Mouse (Mus musculus) intestine, embryonic 16.5 days (tissue): Measurements from ENCODE around the gene 1500011B03Rik. TPM values are rescaled to one million over a fixed set of nuclear protein-coding genes. Genes with fewer than 3 reads are reported as not detected.

Experiments used
- ATAC-seq: fragments of 200-750 bp; cut with Nextera tagmentation; 2 replicates; pipeline ENCODE4 v1.8.0; 2017; ENCODE audit warnings: moderate TSS enrichment, moderate library complexity
- H3K27ac ChIP-seq: fragments of 300-500 bp; sonication (generic); 2 replicates; pipeline ENCODE4 v1.5.1; 2014; ENCODE audit warnings: mild to moderate bottlenecking, low read length
- H3K27me3 ChIP-seq: fragments of 300-500 bp; sonication (generic); replicated peaks from 2 replicates; pipeline ENCODE4 v1.6.1; 2014; ENCODE audit warnings: low read length, control low read depth, mixed read lengths; ENCODE audit not compliant: control insufficient read depth, insufficient read depth
- H3K36me3 ChIP-seq: fragments of 300-500 bp; sonication (generic); 2 replicates; pipeline ENCODE4 v1.6.1; 2014; ENCODE audit warnings: low read length, control low read depth; ENCODE audit not compliant: control insufficient read depth, insufficient read depth
- H3K4me1 ChIP-seq: fragments of 300-500 bp; sonication (generic); 2 replicates; pipeline ENCODE4 v1.6.1; 2014; ENCODE audit warnings: low read length, control low read depth, mixed read lengths; ENCODE audit not compliant: control insufficient read depth, insufficient read depth
- H3K4me2 ChIP-seq: fragments of 300-500 bp; sonication (generic); 2 replicates; pipeline ENCODE4 v1.6.1; 2014; ENCODE audit warnings: low read depth, low read length, control low read depth
- H3K4me3 ChIP-seq: fragments of 300-500 bp; sonication (generic); 2 replicates; pipeline ENCODE4 v1.5.1; 2014; ENCODE audit warnings: mild to moderate bottlenecking, low read length
- H3K9ac ChIP-seq: fragments of 300-500 bp; sonication (generic); 2 replicates; pipeline ENCODE4 v1.6.1; 2014; ENCODE audit warnings: low read depth, low read length
- H3K9me3 ChIP-seq: fragments of 300-500 bp; sonication (generic); 2 replicates; pipeline ENCODE4 v1.6.1; 2016; ENCODE audit warnings: low read length, control low read depth; ENCODE audit not compliant: control insufficient read depth
- WGBS: fragments of 180-500 bp; shearing (Covaris S2); extraction: QIAGEN DNeasy Blood & Tissue Kit; methylation state at CpG from one replicate; pipeline ENCODE4 v1.1.7; 2014; 5-methylcytosine and 5-hydroxymethylcytosine counted together
- polyA plus RNA-seq: library from polyadenylated mRNA; unstranded; fragments of >200 nt; fragmentation: Nextera tagmentation; extraction: Ambion mirVana; gene quantifications from 2 replicates; pipeline ENCODE4 v1.2.1, GENCODE M21; 2015

Gene 1500011B03Rik
- polyA plus RNA-seq, 1 experiment from 2014 or later = 54.7 TPM

DNA sequence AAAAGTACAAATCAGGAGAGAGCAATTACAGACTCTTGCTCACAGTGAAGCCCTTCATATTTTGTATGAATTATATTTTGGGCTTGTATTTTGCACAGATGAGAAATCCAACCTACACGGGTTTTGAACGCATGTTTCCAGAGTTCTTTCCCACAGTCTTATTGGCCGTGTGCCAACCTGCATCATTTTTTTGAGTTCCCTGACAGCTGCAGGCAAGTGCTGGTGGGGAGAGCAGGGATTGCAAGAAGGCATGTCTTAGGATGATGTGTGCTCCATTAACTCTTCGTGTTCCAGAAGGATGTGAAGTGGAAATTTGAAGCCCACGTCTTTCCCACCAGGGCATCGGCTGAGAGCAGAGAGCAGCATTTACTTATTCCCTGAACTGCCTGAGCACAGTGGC, 6.7 kb downstream of the 1500011B03Rik start:
- H3K4me3 ChIP-seq = no peak overlapping the region
- no peak overlapping the region for H3K9ac ChIP-seq
- H3K4me2 ChIP-seq = no peak overlapping the region
- H3K27ac ChIP-seq = no peak overlapping the region
- H3K4me1 ChIP-seq = 0 out of 2 replicates have a peak, but pooled peaks cover 5% of the 10 kb centered on the region
- H3K36me3 ChIP-seq = no peaks in the 10 kb centered on the region
- WGBS = 53% methylated on average over 6 of the region's 6 CpGs
- H3K27me3 ChIP-seq = no peaks in the 10 kb centered on the region
- no peaks in the 10 kb centered on the region for H3K9me3 ChIP-seq
- ATAC-seq = no peak

DNA sequence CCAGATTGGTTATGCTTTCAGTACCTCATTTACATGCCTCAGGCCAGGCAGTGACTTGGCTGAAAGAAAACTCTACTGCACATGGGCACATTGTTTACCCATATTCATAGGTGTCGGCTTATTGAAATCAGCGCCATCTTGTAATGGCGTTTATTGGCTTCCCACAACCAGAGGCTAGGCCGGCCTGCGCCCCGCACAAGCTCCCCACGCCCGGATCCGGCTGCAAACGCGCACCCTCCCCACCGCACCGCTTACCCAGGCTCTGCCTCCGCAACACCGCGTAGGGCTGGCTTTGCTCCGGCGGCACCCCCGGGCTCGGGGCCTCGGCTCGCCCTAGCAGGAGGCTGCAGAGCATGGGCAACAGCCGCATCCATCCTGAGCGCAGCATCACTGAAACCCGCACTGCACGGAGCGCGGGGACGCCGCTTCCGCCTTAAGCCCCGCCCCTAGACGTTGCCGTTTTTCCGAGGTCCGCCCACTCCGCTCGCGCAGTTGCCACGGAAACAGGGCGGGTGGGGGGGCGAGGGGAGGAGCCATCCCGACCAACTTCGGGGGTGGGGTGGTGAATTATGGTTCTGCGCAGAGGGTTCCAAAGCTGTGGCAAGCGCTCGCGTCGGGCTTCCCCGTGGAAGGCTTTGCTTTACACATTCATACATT, 9.6 kb downstream of the 1500011B03Rik start:
- Histone ChIP-seq H3K36me3 (no peaks in the 10 kb centered on the region), H3K27me3 (no peaks in the 10 kb centered on the region), H3K27ac (peak overlapping the region; percentile 75), H3K4me3 (peak overlapping the region; percentile 98), H3K9ac (peak overlapping the region; percentile 89), H3K4me2 (peak overlapping the region; percentile 67), H3K9me3 (no peaks in the 10 kb centered on the region), H3K4me1 (0 out of 2 replicates have a peak, but pooled peaks cover 5% of the 10 kb centered on the region)
- peak; percentile 96 for ATAC-seq
- WGBS = under 1% methylated on average over 50 of the region's 50 CpGs

DNA sequence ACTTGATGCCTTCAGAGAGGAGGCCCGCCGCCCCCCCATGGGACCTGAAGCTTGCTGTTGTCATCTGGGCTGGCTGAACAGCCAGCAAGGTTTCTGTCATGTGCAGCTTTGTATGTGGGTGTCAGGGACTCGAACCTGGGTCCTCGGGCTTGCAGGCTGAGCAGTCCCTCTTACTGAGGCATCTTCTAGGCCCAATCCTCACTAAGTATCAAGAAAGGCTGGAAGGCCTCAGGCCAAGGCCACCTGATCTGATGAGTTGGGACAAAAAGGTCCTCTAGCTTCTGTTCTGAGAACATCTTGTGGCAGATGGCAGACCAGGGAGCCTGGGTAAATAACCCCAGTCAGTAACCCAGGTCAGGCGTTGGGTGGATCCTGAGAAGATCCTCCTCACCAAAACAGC, 13.4 kb downstream of the 1500011B03Rik start:
- WGBS = 87% methylated on average over 5 of the region's 5 CpGs
- H3K4me1 ChIP-seq = 0 out of 2 replicates have a peak, but pooled peaks cover 8% of the 10 kb centered on the region
- H3K4me3 ChIP-seq = no peak overlapping the region
- H3K9ac ChIP-seq = no peak overlapping the region
- H3K36me3 ChIP-seq = peaks cover 5% of the 10 kb centered on the region; the same call in 1 of the 2 replicates
- no peak overlapping the region for H3K4me2 ChIP-seq
- ATAC-seq = no peak
- H3K9me3 ChIP-seq = no peaks in the 10 kb centered on the region
- H3K27ac ChIP-seq = no peak overlapping the region
- no peaks in the 10 kb centered on the region for H3K27me3 ChIP-seq

DNA sequence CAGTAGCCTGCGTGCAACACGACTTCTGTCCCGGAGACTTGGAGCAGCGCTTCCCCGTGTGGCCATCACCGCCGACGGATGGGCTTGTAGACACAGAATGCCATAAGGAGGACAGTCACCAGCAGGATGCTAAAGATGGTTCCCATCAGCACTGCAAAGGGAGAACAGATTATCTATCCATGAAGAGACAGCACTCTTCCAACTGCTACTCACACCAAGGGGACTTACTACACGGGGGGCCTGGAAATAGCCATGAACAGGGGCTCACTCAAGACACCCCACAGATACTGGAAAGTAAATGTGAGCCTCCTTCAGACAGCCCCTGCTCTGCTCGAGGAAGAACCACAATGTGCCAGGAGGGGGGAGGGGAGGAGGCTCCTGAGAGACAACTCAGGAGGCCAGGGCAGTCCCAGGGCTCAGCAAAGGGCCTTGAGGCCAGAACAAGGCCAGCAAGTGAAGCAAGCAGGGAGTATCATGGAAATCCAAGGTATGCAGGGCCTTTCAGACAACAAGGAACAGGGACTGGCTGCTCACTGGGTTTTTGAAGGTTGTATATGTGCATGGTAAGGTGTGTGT, 14.0 kb downstream of the 1500011B03Rik start:
- Histone ChIP-seq H3K4me3 (no peak overlapping the region), H3K4me1 (0 out of 2 replicates have a peak, but pooled peaks cover 8% of the 10 kb centered on the region), H3K27me3 (no peaks in the 10 kb centered on the region), H3K4me2 (no peak overlapping the region), H3K9me3 (no peaks in the 10 kb centered on the region), H3K36me3 (peaks cover 8% of the 10 kb centered on the region; the same call in 1 of the 2 replicates), H3K27ac (no peak overlapping the region), H3K9ac (no peak overlapping the region)
- no peak for ATAC-seq
- WGBS = 81% methylated on average over 10 of the region's 10 CpGs

DNA sequence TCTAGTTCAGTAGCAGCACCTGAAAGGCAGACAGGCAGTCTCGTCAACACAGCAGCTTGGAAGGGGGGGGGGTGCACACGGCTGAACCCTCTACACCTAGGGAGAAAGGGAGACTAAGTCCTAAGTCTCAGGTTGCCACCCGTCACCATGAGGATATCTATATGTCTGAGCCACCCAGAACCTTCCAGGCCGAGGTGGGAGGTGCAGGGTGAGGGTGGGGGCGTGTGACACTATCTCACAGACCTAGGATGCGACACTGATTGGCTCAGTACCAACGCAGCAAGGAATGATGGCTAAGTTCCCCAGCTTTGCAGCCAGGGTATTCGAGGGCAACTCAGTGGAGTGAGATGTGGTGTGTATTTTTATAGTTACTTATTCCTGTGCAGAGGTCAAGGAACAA, 14.9 kb downstream of the 1500011B03Rik start:
- no peak for ATAC-seq
- Histone ChIP-seq H3K36me3 (peaks cover 10% of the 10 kb centered on the region; the same call in 1 of the 2 replicates), H3K9ac (no peak overlapping the region)

DNA sequence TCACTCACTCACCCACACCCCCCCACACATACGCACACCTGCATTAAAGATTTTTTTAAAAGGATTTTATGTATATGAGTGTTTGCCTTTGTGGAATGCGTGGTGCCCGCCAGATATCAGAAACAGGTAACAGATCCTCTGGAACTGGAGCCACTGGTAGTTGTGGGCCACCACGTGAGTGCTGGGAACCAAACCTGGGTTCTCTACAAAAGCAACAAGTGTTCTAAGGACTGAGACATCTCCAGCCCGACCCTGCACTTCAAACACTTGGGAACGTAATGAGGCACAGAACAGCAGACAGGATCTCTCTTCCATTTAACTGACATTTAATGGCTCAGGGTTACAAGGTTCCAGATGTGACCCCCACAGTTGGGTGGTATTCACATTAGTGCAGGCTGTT, 15.4 kb downstream of the 1500011B03Rik start:
- no peak for ATAC-seq
- no peak overlapping the region for H3K4me2 ChIP-seq
- H3K27me3 ChIP-seq = no peaks in the 10 kb centered on the region
- 78% methylated on average over 6 of the region's 6 CpGs for WGBS
- H3K4me3 ChIP-seq = no peak overlapping the region
- no peak overlapping the region for H3K27ac ChIP-seq
- 0 out of 2 replicates have a peak, but pooled peaks cover 8% of the 10 kb centered on the region for H3K4me1 ChIP-seq
- no peaks in the 10 kb centered on the region for H3K9me3 ChIP-seq
- H3K9ac ChIP-seq = no peak overlapping the region
- peaks cover 10% of the 10 kb centered on the region; the same call in 1 of the 2 replicates for H3K36me3 ChIP-seq

More for the DNA sequence above, 14.9 kb downstream of the 1500011B03Rik start:
- H3K4me2 ChIP-seq = no peak overlapping the region
- no peak overlapping the region for H3K4me3 ChIP-seq
- H3K27ac ChIP-seq = no peak overlapping the region
- 82% methylated on average over 8 of the region's 8 CpGs for WGBS
- 0 out of 2 replicates have a peak, but pooled peaks cover 8% of the 10 kb centered on the region for H3K4me1 ChIP-seq
- no peaks in the 10 kb centered on the region for H3K9me3 ChIP-seq
- H3K27me3 ChIP-seq = no peaks in the 10 kb centered on the region

DNA sequence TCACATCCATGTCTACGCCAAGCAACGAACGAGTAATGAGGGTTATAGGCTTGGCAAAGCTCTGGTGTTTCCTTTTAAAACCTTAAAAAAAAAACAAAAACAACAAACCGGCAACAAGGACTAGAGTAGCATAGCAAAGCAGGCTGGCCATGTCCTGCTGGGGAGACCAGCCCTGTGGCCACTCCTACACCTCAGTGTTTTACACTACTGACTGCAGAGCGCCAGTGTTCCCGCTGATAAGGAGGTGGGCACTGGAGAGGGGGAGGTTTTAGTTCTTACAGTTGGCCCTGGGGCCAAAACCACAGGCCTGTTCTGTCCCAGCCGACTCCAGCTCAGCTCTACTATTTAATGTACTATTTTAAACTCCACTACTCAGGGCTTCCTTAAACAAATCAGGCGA, 15.8 kb downstream of the 1500011B03Rik start:
- ATAC-seq = no peak
- H3K4me2 ChIP-seq = no peak overlapping the region
- no peaks in the 10 kb centered on the region for H3K27me3 ChIP-seq
- peaks cover 12% of the 10 kb centered on the region; the same call in 1 of the 2 replicates for H3K36me3 ChIP-seq
- WGBS = 42% methylated on average over 8 of the region's 8 CpGs
- H3K9me3 ChIP-seq = no peaks in the 10 kb centered on the region
- no peak overlapping the region for H3K4me3 ChIP-seq
- no peak overlapping the region for H3K9ac ChIP-seq
- H3K27ac ChIP-seq = no peak overlapping the region; the same call in 1 of the 2 replicates
- 0 out of 2 replicates have a peak, but pooled peaks cover 5% of the 10 kb centered on the region for H3K4me1 ChIP-seq

DNA sequence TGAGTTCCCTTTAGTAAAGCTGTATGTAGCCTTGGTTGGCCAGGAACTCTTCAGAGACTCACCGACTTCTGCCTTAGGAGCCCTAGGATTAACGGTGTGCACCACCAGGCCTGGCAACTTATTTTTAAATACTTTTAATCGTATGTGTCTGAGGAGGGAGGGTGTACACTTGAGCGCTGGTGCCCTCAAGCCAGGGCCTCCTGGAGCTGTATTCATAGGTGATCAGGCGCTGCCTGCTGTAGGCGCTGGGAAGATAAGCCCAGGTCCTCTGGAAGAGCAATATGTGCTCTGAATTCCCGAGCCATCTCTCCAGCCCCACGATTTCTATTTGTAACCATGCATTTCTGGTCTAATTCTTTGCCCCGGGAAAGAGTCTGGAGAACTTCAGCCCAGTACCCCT, 16.2 kb downstream of the 1500011B03Rik start:
- Histone ChIP-seq H3K27ac (no peak overlapping the region; the same call in 1 of the 2 replicates), H3K9me3 (no peaks in the 10 kb centered on the region), H3K4me2 (no peak overlapping the region), H3K4me3 (no peak overlapping the region), H3K27me3 (no peaks in the 10 kb centered on the region), H3K4me1 (0 out of 2 replicates have a peak, but pooled peaks cover 3% of the 10 kb centered on the region), H3K36me3 (peaks cover 16% of the 10 kb centered on the region; the same call in 1 of the 2 replicates), H3K9ac (no peak overlapping the region)
- no peak for ATAC-seq
- 57% methylated on average over 9 of the region's 9 CpGs for WGBS

DNA sequence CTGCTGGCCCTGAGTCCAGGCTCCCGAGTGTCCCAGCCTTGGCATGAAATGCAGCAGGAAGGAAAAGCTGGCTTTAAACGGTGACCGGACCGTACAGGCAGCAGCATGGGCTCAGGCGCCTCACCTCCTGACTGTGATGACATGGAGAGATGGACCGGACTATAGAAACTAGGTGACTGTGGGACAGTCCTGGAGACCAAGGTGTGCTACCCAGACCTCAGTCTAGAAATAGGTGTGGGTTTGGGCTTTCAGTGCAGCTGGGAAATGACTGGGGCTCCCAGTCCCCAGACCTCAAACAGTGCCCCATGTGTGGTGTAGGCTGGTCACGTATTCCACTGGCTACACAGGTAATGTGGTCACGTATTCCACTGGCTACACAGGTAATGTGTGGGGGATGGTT, 16.6 kb downstream of the 1500011B03Rik start:
- H3K4me1 ChIP-seq = 0 out of 2 replicates have a peak, but pooled peaks cover 3% of the 10 kb centered on the region
- H3K4me2 ChIP-seq = no peak overlapping the region
- no peaks in the 10 kb centered on the region for H3K9me3 ChIP-seq
- no peak overlapping the region for H3K4me3 ChIP-seq
- H3K9ac ChIP-seq = no peak overlapping the region
- peak overlapping the region; percentile 26; the same call in 1 of the 2 replicates for H3K27ac ChIP-seq
- no peak for ATAC-seq
- H3K36me3 ChIP-seq = peaks cover 19% of the 10 kb centered on the region; the same call in 1 of the 2 replicates
- WGBS = 83% methylated on average over 8 of the region's 8 CpGs
- H3K27me3 ChIP-seq = no peaks in the 10 kb centered on the region
